Mouse (Mus musculus): Measurements from ENCODE around the gene Aurka.
A peak's percentile ranks its signal among the peaks of the same experiment; 100 is the strongest.

Aurka gene

GRCm38 (mm10) chr2:172370411-172371223, at the start of gene Aurka, which contains the start of gene Cstf1:
Gene Aurka (minus strand): TSS chr2:172370535.
Gene Cstf1 (plus strand): TSS chr2:172370681.
- peak; percentile 92 for DNase-seq (ENCODE audit: low spot score)

DNA sequence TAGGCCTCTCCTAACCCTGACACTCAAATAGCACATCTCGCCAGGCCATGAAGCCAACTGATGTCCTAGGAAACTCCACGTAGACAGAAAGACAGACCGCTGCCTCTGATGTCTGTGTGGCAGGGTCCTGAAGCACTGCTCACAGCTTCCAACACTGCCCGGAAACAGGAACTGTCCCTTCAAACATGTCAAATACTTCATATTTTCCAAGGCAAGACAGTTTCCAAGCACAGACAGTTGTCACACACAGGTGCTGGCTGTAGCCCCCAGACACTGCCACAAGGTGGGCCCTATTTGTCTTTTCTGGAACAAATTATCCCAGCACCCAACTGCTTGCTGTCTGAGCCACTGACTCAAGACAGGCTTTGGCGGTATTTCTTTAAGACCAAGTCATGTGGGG, 47.9 kb upstream of the Aurka start:
- no peak for DNase-seq (ENCODE audit: low spot score)

- no peak for DNase-seq (ENCODE audit: low spot score)
These were observed 46.5 kb upstream of the Aurka start for GRCm38 (mm10) chr2:172416876-172417275.

DNA sequence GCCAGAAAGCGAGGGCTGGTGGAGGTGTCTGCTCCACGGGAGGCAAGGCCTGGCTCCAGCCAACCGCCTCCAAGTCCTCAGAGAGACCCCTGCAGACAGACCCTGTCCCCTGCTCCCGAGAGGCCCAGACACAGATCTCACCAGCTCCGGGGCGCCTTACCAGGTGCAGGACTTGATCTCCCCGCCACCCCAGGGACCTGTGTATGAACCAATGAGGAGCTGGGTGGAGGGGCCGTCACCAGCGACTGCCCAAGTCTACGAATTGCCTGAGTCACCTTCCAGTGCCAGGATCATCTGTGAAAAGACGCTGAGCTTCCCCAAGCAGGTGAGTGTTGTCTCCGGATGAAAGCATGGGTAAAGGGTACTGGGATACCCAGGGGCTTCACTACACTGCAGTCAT, 45.9 kb upstream of the Aurka start:
- no peak for DNase-seq (ENCODE audit: low spot score)

DNA sequence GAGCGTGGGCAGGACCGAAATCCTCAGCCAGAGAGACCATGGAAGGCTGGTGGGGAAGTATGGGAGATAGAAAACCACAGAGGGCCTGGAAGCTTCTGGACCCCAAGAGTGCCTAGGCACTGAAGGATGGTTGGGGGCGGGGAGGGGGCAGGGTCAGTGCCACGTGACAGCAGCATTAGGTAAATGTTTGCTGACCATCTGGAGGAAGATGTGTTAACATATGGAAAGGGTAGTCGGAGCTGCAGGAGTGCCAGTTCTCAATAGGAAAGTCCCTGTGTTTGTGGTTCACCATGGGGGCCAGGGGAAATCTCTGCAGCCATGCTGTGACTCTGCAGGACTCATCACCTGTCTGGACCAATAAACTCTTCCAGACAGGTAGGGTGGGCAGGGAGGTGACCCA, 43.6 kb upstream of the Aurka start:
- no peak for DNase-seq (ENCODE audit: low spot score)

DNA sequence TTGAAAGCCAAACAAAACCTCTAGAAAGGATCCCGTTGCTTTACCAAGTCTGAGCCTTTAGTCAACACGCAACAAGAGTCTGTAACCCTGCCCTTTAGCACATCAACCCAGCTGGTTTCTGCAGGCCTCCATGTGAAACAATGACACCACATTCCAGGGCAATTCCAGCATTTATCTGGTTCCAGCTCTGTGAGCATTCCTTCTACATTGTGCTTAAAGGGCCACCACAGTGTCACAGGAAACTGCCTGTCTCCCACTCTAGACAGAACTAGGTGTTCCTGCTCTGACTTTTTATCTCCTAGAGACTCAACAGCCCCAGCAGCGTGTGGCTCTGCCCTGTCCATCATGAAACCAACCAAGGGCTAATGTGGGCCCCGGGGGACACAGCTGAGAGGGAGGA, 42.9 kb upstream of the Aurka start:
- DNase-seq (ENCODE audit: low spot score): no peak

- no peak for DNase-seq (ENCODE audit: low spot score)
These were observed 42.1 kb upstream of the Aurka start for GRCm38 (mm10) chr2:172412454-172412853.

- no peak for DNase-seq (ENCODE audit: low spot score)
These were observed 40.8 kb upstream of the Aurka start for GRCm38 (mm10) chr2:172411091-172411490.

GRCm38 (mm10) chr2:172410686-172411085, 40.4 kb upstream of the Aurka start:
- no peak for DNase-seq (ENCODE audit: low spot score)

- DNase-seq (ENCODE audit: low spot score): no peak
These were observed 37.2 kb upstream of the Aurka start for GRCm38 (mm10) chr2:172407499-172407898.

- no peak for DNase-seq (ENCODE audit: low spot score)
These were observed 35.8 kb upstream of the Aurka start for GRCm38 (mm10) chr2:172406173-172406572.

- no peak for DNase-seq (ENCODE audit: low spot score)
These were observed 34.7 kb upstream of the Aurka start for GRCm38 (mm10) chr2:172405011-172405410.

DNA sequence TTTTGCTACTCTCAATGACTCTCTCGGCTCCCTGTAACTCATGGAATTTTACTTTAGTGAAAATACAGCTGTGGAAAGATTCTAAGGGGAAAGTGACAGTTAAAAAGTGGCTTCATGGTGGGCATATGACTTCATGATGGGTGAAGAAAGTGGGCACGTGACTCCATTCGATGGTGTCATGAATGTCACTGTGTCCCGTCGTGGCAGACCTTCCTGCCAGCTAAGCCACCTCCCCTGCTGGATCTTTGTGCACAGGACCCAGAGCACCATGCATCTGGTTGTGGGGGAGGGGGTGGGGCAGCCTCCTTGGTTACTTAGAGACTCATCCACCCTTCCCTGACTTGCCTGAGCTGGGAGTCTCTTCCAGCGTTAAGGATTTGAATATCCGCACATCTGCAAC, 33.9 kb upstream of the Aurka start:
- no peak for DNase-seq (ENCODE audit: low spot score)

- no peak for DNase-seq (ENCODE audit: low spot score)
These were observed 30.9 kb upstream of the Aurka start for GRCm38 (mm10) chr2:172401116-172401825.

DNA sequence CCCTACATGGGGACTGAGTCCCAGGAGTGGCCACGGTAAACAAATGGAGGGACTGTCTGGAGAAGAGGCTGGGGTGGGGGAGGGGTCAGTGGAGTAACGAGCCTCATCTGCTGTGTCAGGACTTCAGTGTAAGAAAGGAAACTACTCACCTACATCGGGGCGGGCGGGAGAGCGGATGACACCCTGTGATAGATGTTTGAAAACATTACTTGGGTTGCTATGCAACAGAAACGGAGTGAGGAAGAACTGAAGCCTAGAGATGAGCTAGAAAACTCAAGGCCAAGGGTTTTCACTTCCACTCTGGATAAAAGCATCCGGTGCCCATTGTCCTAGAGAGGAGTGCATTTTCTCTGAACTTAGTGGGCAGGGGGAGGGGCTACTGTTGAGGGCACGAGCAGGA, 29.6 kb upstream of the Aurka start:
- no peak for DNase-seq (ENCODE audit: low spot score)

GRCm38 (mm10) chr2:172395961-172396360, 25.6 kb upstream of the Aurka start:
- no peak for DNase-seq (ENCODE audit: low spot score)

GRCm38 (mm10) chr2:172394671-172395070, 24.3 kb upstream of the Aurka start:
- no peak for DNase-seq (ENCODE audit: low spot score)

DNA sequence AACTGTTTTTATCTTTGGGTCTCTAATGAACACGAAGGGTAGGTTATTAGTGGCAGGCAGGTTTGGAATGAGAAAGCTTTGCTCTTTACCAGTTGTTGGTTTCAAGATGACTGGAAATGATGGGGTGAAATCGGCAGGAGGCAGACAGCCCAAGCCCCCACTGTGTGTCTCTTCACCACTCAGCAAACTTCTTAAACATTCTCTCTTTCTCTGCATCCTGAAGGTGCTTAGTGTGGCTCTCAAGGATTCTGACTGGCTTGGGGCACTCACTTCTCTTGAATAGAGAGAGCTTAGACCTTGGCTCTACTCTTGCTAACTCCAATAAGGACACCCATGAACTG, 23.7 kb upstream of the Aurka start:
- no peak for DNase-seq (ENCODE audit: low spot score)

DNA sequence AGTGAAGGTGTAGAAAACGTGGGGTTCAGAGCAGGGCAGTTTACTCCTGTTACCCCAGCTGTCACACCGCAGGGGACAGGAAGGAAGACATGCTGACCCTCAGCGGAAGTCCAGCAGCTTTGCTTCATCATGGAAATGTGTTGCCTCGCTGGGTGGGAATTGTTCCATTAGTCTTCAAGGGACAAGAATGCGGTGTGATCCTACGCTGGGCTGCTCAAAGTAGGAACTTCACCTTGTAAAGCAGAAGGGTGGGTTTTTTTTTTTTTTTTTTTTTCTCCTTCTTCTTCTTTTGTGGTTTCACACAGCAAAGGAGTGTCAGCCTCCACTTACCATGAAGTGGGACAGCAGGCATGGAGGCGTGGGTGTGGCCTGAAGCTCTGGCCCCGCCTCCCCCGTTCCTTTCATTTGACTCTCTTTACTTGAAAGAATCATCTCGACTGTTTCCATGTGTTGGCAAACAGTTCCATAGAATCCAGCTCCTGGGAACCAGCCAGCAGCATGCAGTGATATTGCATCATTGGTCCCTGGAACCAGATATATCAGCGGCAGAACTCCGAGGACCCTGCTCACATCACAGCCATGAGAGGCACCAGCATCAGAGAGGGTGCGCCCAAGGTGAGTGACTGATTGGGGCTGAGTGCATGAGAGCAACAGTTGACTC, 23.2 kb upstream of the Aurka start, which contains the start of gene Cass4:
TSS of gene Cass4 (plus strand) at position 404 of the 661 bp plus-strand sequence.
- no peak for DNase-seq (ENCODE audit: low spot score)

- peak; percentile 63 for DNase-seq (ENCODE audit: low spot score)
These were observed 21.7 kb upstream of the Aurka start for GRCm38 (mm10) chr2:172392041-172392521.

GRCm38 (mm10) chr2:172390341-172390740, 20.0 kb upstream of the Aurka start:
- DNase-seq (ENCODE audit: low spot score): no peak

DNA sequence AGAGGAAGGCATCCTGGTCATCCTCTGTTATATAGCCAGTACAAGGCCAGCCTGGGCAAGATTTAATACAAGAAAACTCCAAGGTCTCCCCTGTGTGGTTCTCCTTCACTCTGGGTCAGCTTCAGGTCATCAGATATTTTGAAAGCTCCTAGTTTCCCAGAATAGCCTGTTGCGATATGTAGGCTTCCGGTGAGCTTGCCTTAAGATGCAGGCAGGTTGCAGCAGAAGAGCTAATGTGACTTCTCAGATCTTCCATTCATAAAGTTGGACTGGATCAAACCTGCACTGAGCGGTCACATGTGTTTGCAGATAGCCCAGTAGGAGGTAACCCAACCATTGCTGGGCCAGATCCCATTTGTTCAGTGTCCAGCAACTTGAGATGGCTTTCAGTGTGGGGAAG, 14.4 kb upstream of the Aurka start:
- DNase-seq (ENCODE audit: low spot score): no peak

DNA sequence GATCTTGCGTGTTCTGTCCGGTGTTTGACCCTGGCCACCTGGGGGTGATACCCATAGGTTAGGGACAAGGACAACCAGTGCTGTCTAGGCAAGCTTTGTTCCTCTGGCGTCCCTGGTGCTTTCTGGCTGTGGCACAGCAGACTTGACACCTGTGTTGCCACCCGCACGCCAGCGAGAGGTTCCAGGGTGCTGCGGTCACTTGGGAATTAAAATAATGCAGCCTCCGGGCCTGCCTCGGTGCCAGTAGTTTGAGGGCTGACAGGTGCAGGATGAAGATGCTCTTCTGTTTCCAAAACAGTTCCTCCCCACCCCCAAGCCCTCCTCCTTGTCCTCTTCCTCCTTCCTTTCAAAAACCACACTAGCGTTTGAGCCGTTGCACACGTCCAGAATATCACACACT, 11.6 kb upstream of the Aurka start:
- DNase-seq (ENCODE audit: low spot score): no peak
